Mouse (Mus musculus): ENCODE results near the gene Fbxw26. TPM values are rescaled to one million over a fixed set of nuclear protein-coding genes. Genes with fewer than 3 reads are reported as not detected.
"Not testable (repeated sequence)": the region's sequence is repeated elsewhere in the genome, so short reads cannot be mapped to it uniquely, and the experiment has no call there.

Gene Fbxw26
- total RNA-seq (2012; rRNA removed) (not detected in 2 replicates), polyA plus RNA-seq (2012; ENCODE audit: insufficient read depth in 1 of 2, insufficient read length in 2 of 2, low read depth in 1 of 2, low replicate concordance in 2 of 2, missing spikeins in 1 of 2) (not detected)

DNA sequence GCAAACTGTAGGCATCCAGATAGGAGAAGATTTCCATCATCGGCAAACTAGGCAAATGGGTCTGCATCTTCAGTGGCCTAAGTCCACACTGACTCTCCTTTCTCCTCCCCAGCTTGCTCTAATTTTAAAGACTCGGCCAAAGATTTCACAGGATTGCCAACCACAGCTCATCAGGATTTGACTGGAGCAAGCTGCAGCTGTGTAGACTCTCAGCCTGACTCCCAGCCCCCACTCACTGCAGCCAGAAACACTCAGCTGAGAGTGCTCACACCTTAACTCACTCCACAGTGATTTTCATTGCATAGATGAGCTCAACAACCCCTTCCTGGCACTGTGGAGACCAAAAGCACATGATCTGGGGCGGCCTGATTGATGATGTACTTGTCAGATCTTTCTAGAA, at the start of gene Fbxw26:
Fbxw26 (minus strand) TSS at position 101 of the 400 bp plus-strand sequence.
- not testable (repeated sequence) for H3K27me3 ChIP-seq (ENCODE audit: control insufficient read depth in 1 of 2, insufficient read depth in 2 of 2, low read length in 2 of 2); H3K4me1 ChIP-seq (ENCODE audit: control insufficient read depth in 1 of 2, insufficient read depth in 2 of 2, low read length in 2 of 2); DNase-seq (ENCODE audit: low read depth, low spot score); H3K36me3 ChIP-seq (ENCODE audit: control insufficient read depth in 1 of 2, insufficient read depth in 2 of 2, low read length in 2 of 2); H3K9ac ChIP-seq (ENCODE audit: control insufficient read depth, low read depth, low read length, poor library complexity, severe bottlenecking); H3K4me3 ChIP-seq (ENCODE audit: control insufficient read depth in 1 of 2, insufficient read depth in 1 of 2, low read depth in 2 of 2, low read length in 2 of 2); H3K27ac ChIP-seq (ENCODE audit: control insufficient read depth, low read depth, low read length); H3K79me2 ChIP-seq (ENCODE audit: control insufficient read depth, insufficient read depth, low read length, poor library complexity); H3K9me3 ChIP-seq (replicated peaks; ENCODE audit: insufficient read depth, low read length)

DNA sequence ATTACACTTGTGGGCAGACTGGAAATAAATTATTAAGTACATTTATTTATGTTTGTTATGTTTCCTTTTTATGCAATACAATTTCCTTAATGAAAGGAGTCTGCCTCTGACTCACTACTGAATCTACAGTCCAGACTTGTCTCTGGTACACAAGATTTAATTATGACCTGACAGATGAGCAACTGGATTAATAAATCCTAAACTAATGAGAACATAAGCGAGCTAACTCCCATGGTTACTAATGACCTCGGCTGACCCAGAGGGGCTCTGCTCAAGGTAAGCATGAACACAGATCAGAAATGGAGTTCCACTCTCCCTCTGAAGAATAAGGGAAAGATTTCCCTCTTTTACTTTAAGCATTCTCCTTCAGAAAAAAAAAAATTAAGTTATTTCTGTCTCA, 49.3 kb upstream of the Fbxw26 start:
- H3K79me2 ChIP-seq (ENCODE audit: control insufficient read depth, insufficient read depth, low read length, poor library complexity) = no peaks in the 10 kb centered on the region
- H3K27ac ChIP-seq (ENCODE audit: control insufficient read depth, low read depth, low read length) = no peak overlapping the region
- H3K9me3 ChIP-seq (replicated peaks; ENCODE audit: insufficient read depth, low read length) = no peaks in the 10 kb centered on the region
- no peaks in the 10 kb centered on the region for H3K36me3 ChIP-seq (ENCODE audit: control insufficient read depth in 1 of 2, insufficient read depth in 2 of 2, low read length in 2 of 2)
- H3K4me1 ChIP-seq (ENCODE audit: control insufficient read depth in 1 of 2, insufficient read depth in 2 of 2, low read length in 2 of 2) = no peaks in the 10 kb centered on the region
- no peak for DNase-seq (ENCODE audit: low read depth, low spot score)
- H3K4me3 ChIP-seq (ENCODE audit: control insufficient read depth in 1 of 2, insufficient read depth in 1 of 2, low read depth in 2 of 2, low read length in 2 of 2) = no peak overlapping the region
- TF ChIP-seq CTCF (IDR thresholded peaks at IDR 0.05 in 2 of 3, conservative IDR thresholded peaks at IDR 0.05 in 1 of 3; ENCODE audit: control insufficient read depth in 1 of 3, insufficient read depth in 1 of 3, low read depth in 2 of 3, low read length in 3 of 3, poor library complexity in 1 of 3, severe bottlenecking in 1 of 3) = no peak
- no peak for TF ChIP-seq MAFK (IDR thresholded peaks at IDR 0.05; ENCODE audit: borderline replicate concordance, low read depth, low read length)
- no peak for TF ChIP-seq RCOR1 (IDR thresholded peaks at IDR 0.05; ENCODE audit: low read depth, low read length)
- no peak for TF ChIP-seq MXI1 (IDR thresholded peaks at IDR 0.05; ENCODE audit: low read depth, low read length)
- no peak for TF ChIP-seq NRF1 (IDR thresholded peaks at IDR 0.05; ENCODE audit: insufficient read depth, low read depth, low read length, poor library complexity, severe bottlenecking)
- no peak for TF ChIP-seq CHD2 (IDR thresholded peaks at IDR 0.05; ENCODE audit: low read length)
- TF ChIP-seq UBTF (IDR thresholded peaks at IDR 0.05; ENCODE audit: borderline replicate concordance, insufficient read depth, low read depth, low read length) = no peak
- TF ChIP-seq EP300 (IDR thresholded peaks at IDR 0.05; ENCODE audit: low read depth in 1 of 2, low read length in 2 of 2) = no peak
- no peak for TF ChIP-seq ELF1 (IDR thresholded peaks at IDR 0.05; ENCODE audit: low read depth, low read length)
- no peak for TF ChIP-seq MYC (IDR thresholded peaks at IDR 0.05; ENCODE audit: low read depth, low read length)
- no peak for TF ChIP-seq POLR2AphosphoS2 (IDR thresholded peaks at IDR 0.05; ENCODE audit: low read length)
- no peak for TF ChIP-seq HCFC1 (IDR thresholded peaks at IDR 0.05; ENCODE audit: low read depth, low read length)
- TF ChIP-seq ZC3H11A (IDR thresholded peaks at IDR 0.05; ENCODE audit: low read depth, low read length) = no peak
- TF ChIP-seq USF1 (IDR thresholded peaks at IDR 0.05; ENCODE audit: low read depth, low read length) = no peak
- TF ChIP-seq MAZ (IDR thresholded peaks at IDR 0.05; ENCODE audit: low read depth, low read length) = no peak
- TF ChIP-seq SMC3 (IDR thresholded peaks at IDR 0.05; ENCODE audit: low read depth, low read length) = no peak
- TF ChIP-seq MEF2A (IDR thresholded peaks at IDR 0.05; ENCODE audit: extremely low read depth, insufficient replicate concordance, low read depth, low read length, poor library complexity, severe bottlenecking) = no peak
- no peak for TF ChIP-seq SIN3A (IDR thresholded peaks at IDR 0.05; ENCODE audit: low read length)
- no peak for TF ChIP-seq TCF12 (IDR thresholded peaks at IDR 0.05; ENCODE audit: low read depth, low read length)
- no peak for TF ChIP-seq GABPA (IDR thresholded peaks at IDR 0.05; ENCODE audit: low read depth, low read length)
- H3K9ac ChIP-seq (ENCODE audit: control insufficient read depth, low read depth, low read length, poor library complexity, severe bottlenecking) = no peak overlapping the region
- no peaks in the 10 kb centered on the region for H3K27me3 ChIP-seq (ENCODE audit: control insufficient read depth in 1 of 2, insufficient read depth in 2 of 2, low read length in 2 of 2)

DNA sequence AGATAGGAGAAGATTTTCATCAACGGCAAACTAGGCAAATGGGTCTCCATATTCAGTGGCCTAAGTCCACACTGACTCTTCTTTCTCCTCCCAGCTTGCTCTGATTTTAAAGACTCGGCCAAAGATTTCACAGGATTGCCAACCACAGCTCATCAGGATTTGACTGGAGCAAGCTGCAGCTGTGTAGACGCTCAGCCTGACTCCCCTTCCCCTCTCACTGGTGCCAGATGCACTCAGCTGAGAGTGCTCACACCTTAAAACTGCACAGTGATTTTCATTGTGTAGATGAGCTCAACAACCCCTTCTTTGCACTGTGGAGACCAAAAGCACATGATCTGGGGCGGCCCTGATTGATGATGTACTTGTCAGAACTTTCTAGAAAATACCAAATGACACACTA, 44.7 kb upstream of the Fbxw26 start, which contains the start of gene Fbxw27:
Fbxw27 (minus strand) TSS at position 101 of the 400 bp plus-strand sequence.
- not testable (repeated sequence) for H3K27me3 ChIP-seq (ENCODE audit: control insufficient read depth in 1 of 2, insufficient read depth in 2 of 2, low read length in 2 of 2); DNase-seq (ENCODE audit: low read depth, low spot score); H3K79me2 ChIP-seq (ENCODE audit: control insufficient read depth, insufficient read depth, low read length, poor library complexity); H3K27ac ChIP-seq (ENCODE audit: control insufficient read depth, low read depth, low read length); H3K9ac ChIP-seq (ENCODE audit: control insufficient read depth, low read depth, low read length, poor library complexity, severe bottlenecking); H3K4me1 ChIP-seq (ENCODE audit: control insufficient read depth in 1 of 2, insufficient read depth in 2 of 2, low read length in 2 of 2); H3K9me3 ChIP-seq (replicated peaks; ENCODE audit: insufficient read depth, low read length); H3K36me3 ChIP-seq (ENCODE audit: control insufficient read depth in 1 of 2, insufficient read depth in 2 of 2, low read length in 2 of 2); H3K4me3 ChIP-seq (ENCODE audit: control insufficient read depth in 1 of 2, insufficient read depth in 1 of 2, low read depth in 2 of 2, low read length in 2 of 2)

DNA sequence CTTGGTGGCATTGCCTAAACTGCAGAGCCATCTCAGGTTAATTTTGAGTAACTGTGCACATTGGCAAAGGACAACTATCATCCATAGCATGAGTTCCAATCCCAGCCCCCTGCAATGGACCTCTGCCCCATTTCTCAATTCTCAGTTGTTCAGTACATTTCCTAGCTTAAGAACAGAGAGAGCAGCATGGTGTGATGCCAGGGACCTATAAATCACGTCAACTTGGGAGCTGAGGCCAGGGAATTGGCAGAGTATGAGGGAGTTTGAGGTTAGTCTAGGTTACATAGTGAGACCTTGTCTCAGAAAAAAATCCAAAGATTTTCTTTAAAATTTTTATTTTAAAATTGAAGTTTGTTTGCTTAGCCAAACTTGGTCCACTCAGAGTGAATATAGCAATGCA, 21.0 kb upstream of the Fbxw26 start:
- H3K27ac ChIP-seq (ENCODE audit: control insufficient read depth, low read depth, low read length); H3K36me3 ChIP-seq (ENCODE audit: control insufficient read depth in 1 of 2, insufficient read depth in 2 of 2, low read length in 2 of 2); H3K4me1 ChIP-seq (ENCODE audit: control insufficient read depth in 1 of 2, insufficient read depth in 2 of 2, low read length in 2 of 2); H3K79me2 ChIP-seq (ENCODE audit: control insufficient read depth, insufficient read depth, low read length, poor library complexity); H3K9me3 ChIP-seq (replicated peaks; ENCODE audit: insufficient read depth, low read length); H3K27me3 ChIP-seq (ENCODE audit: control insufficient read depth in 1 of 2, insufficient read depth in 2 of 2, low read length in 2 of 2); H3K9ac ChIP-seq (ENCODE audit: control insufficient read depth, low read depth, low read length, poor library complexity, severe bottlenecking); DNase-seq (ENCODE audit: low read depth, low spot score); H3K4me3 ChIP-seq (ENCODE audit: control insufficient read depth in 1 of 2, insufficient read depth in 1 of 2, low read depth in 2 of 2, low read length in 2 of 2): not testable (repeated sequence)
